8 mouse cellular contexts compared by ENCODE assay signal in the genomic region with DNA sequence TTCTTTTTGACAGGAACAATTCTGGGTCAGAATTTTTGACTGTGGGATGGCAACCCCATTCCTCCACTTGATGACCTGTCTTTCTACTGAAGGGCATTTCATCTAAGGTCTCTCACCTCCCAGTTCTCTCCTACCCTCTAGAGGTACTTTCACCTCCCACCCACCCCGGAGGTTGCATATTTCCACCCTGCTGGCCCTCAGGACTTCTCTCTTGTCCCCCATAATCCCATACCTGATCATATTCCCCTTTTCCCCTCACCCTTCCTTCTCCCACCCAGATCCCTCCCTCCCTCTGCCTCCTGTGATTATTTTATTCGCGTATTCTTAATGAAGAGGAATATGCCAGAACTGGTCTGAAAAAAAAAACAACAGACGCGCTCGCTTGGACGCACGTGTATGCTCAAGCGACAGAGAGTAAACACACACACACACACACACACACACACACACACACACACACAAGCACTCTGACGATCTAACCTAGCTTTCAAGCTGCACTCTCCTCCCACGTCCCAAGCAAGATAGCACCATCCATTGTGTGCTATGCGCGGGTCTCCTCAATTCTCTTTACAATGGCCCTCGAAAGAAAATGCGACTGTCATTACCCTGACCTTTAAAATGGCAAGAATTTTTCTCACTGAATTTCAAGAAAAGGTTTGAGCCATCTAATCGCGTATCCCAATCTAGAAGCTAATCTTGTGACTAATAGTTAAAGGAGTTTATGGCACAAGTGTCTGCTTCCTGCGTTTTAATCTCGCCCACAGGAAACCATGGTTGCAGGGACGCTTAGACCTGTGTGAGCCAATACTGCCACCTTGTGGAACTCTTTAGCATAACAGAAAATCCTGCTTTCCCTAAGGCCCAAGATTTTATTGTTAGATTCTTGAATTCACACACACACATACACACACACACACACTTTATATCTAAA.
A peak's percentile ranks its signal among the peaks of the same experiment; 100 is the strongest.
DNase-seq lines count a peak whose midpoint lies in the region; ATAC-seq and TF ChIP-seq lines count a peak whose summit lies in the region.

No protein-coding gene starts in this region.

- peak; percentile 52 for TF ChIP-seq CTCF in ES-Bruce4 (IDR thresholded peaks at IDR 0.05; ENCODE audit: low read depth, low read length)
- peak; percentile 97 for TF ChIP-seq CTCF in heart, postnatal 0 days (IDR thresholded peaks at IDR 0.05; ENCODE audit: low read depth)

- no peak overlapping the region for H3K4me3 ChIP-seq in ES-Bruce4 (ENCODE audit: low read depth, low read length)
- peak overlapping the region; percentile 36 for H3K4me3 ChIP-seq in embryonic facial prominence, embryonic 13.5 days
- peak overlapping the region; percentile 46 for H3K4me3 ChIP-seq in heart, postnatal 0 days (ENCODE audit: low read depth, low read length)
- H3K4me3 ChIP-seq in liver, embryonic 11.5 days (ENCODE audit: low read depth, low read length) = peak overlapping the region; percentile 27

- TF ChIP-seq EP300 in ES-Bruce4 (IDR thresholded peaks at IDR 0.05; ENCODE audit: insufficient read depth, low read depth, low read length) = no peak
- TF ChIP-seq EP300 in heart, postnatal 0 days (IDR thresholded peaks at IDR 0.05; ENCODE audit: low read depth) = no peak

- H3K9ac ChIP-seq in ES-Bruce4 (ENCODE audit: low read depth, poor library complexity, severe bottlenecking) = no peak overlapping the region
- peak overlapping the region; percentile 54 for H3K9ac ChIP-seq in embryonic facial prominence, embryonic 13.5 days
- H3K9ac ChIP-seq in heart, postnatal 0 days (replicated peaks; ENCODE audit: low read depth, low read length) = no peak overlapping the region
- H3K9ac ChIP-seq in liver, embryonic 11.5 days (ENCODE audit: low read depth, low read length) = no peak overlapping the region

- no peaks in the 10 kb centered on the region for H3K9me3 ChIP-seq in ES-Bruce4 (replicated peaks; ENCODE audit: control insufficient read depth, insufficient read depth, low read length, poor library complexity, severe bottlenecking)
- H3K9me3 ChIP-seq in embryonic facial prominence, embryonic 13.5 days = no peaks in the 10 kb centered on the region
- no peaks in the 10 kb centered on the region for H3K9me3 ChIP-seq in heart, postnatal 0 days (replicated peaks; ENCODE audit: control insufficient read depth, low read length)
- H3K9me3 ChIP-seq in liver, embryonic 11.5 days (ENCODE audit: control insufficient read depth, low read length) = no peaks in the 10 kb centered on the region

- H3K27ac ChIP-seq in ES-Bruce4 (ENCODE audit: insufficient read depth, low read length) = no peak overlapping the region
- H3K27ac ChIP-seq in embryonic facial prominence, embryonic 13.5 days = no peak overlapping the region
- no peak overlapping the region for H3K27ac ChIP-seq in heart, postnatal 0 days (ENCODE audit: low read depth)
- no peak overlapping the region for H3K27ac ChIP-seq in liver, embryonic 11.5 days (ENCODE audit: low read depth, low read length)

- ATAC-seq in embryonic facial prominence, embryonic 13.5 days (ENCODE audit: insufficient number of reproducible peaks, insufficient read depth, low FRiP score, low TSS enrichment, low read depth) = no peak
- ATAC-seq in heart, postnatal 0 days (ENCODE audit: insufficient read depth, low read depth) = peak; percentile 62; the same call in 1 of the 2 replicates
- ATAC-seq in liver, embryonic 11.5 days (replicated peaks; ENCODE audit: low FRiP score) = 0 out of 2 replicates have a peak, but pooled peaks have one; percentile 53

- peak; percentile 44 to 57 for DNase-seq in adrenal gland, postnatal 36 days
- peak; percentile 39 for DNase-seq in heart, postnatal 0 days (ENCODE audit: low spot score)
- DNase-seq in kidney, postnatal 25 days = peak; percentile 54 to 68
- DNase-seq in liver, embryonic 11.5 days (ENCODE audit: low spot score) = no peak
- peak; percentile 39 for DNase-seq in neural tube, embryonic 10.5 days (ENCODE audit: extremely low spot score, low spot score)
- peak; percentile 32 to 44 for DNase-seq in urinary bladder, postnatal 36 days (ENCODE audit: low spot score in 2 of 2)

- WGBS in embryonic facial prominence, embryonic 13.5 days = 17% methylated on average over 20 of the region's 20 CpGs
- 14% methylated on average over 20 of the region's 20 CpGs for WGBS in heart, postnatal 0 days
- 22% methylated on average over 20 of the region's 20 CpGs for WGBS in liver, embryonic 11.5 days

- no peaks in the 10 kb centered on the region for H3K27me3 ChIP-seq in ES-Bruce4 (ENCODE audit: control insufficient read depth, insufficient read depth, low read length, poor library complexity, severe bottlenecking)
- 0 out of 2 replicates have a peak, but pooled peaks cover 4% of the 10 kb centered on the region for H3K27me3 ChIP-seq in embryonic facial prominence, embryonic 13.5 days
- H3K27me3 ChIP-seq in heart, postnatal 0 days (ENCODE audit: control insufficient read depth, insufficient read depth, low read length) = no peaks in the 10 kb centered on the region
- no peaks in the 10 kb centered on the region for H3K27me3 ChIP-seq in liver, embryonic 11.5 days (replicated peaks; ENCODE audit: control insufficient read depth, insufficient read depth, low read length)

- peak overlapping the region; percentile 60 for H3K4me2 ChIP-seq in embryonic facial prominence, embryonic 13.5 days
- H3K4me2 ChIP-seq in heart, postnatal 0 days (ENCODE audit: low read depth, low read length) = peak overlapping the region; percentile 69
- H3K4me2 ChIP-seq in liver, embryonic 11.5 days = peak overlapping the region; percentile 56

- peaks cover 2% of the 10 kb centered on the region for H3K4me1 ChIP-seq in ES-Bruce4 (ENCODE audit: control insufficient read depth, insufficient read depth, low read length)
- H3K4me1 ChIP-seq in embryonic facial prominence, embryonic 13.5 days = no peaks in the 10 kb centered on the region
- no peaks in the 10 kb centered on the region for H3K4me1 ChIP-seq in heart, postnatal 0 days (ENCODE audit: control insufficient read depth, insufficient read depth)
- H3K4me1 ChIP-seq in liver, embryonic 11.5 days (replicated peaks; ENCODE audit: control insufficient read depth, insufficient read depth, low read length) = no peaks in the 10 kb centered on the region

- H3K36me3 ChIP-seq in ES-Bruce4 (ENCODE audit: control insufficient read depth, insufficient read depth, low read length, poor library complexity, severe bottlenecking) = no peaks in the 10 kb centered on the region
- no peaks in the 10 kb centered on the region for H3K36me3 ChIP-seq in embryonic facial prominence, embryonic 13.5 days
- H3K36me3 ChIP-seq in heart, postnatal 0 days (replicated peaks; ENCODE audit: control insufficient read depth, insufficient read depth, low read length) = no peaks in the 10 kb centered on the region
- H3K36me3 ChIP-seq in liver, embryonic 11.5 days (ENCODE audit: control insufficient read depth, insufficient read depth, low read length) = no peaks in the 10 kb centered on the region

- TF ChIP-seq POLR2A in ES-Bruce4 (IDR thresholded peaks at IDR 0.05; ENCODE audit: insufficient read depth, low read length) = no peak
